Mouse (Mus musculus): Measurements from ENCODE around the gene Rbmxl1.
"Not testable (repeated sequence)": the region's sequence is repeated elsewhere in the genome, so short reads cannot be mapped to it uniquely, and the experiment has no call there.

Rbmxl1 gene

DNA sequence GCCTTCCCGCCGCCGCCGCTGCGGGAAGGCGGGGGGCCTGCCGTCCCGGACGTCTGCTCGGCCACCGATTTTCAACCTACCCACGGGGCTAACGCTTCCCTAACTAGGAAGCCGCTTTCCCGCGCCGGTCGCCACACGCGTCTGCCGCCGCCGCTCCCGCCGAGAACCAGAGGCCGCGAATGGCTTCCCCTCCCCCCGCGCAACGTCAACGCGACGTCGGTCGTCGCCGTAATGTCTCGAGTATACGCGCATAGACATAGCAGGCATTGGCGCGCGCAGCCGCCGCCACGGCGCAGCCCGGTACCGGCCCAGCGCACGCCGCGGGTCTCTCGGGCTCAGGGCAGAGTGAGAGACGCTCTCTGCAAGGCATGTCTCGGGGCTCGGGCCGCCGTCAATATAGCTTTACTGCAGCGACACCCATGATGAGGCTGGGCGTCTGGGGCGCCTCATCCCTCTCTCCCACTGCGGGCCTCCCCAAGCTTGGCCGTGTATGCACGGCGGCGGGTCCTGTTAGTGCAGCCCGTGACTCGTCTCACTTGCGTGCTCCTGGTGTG is at the start of gene Rbmxl1:
Gene Rbmxl1, minus strand, starts transcription at position 180 of the 554 bp plus-strand sequence.
- DNase-seq (ENCODE audit: low spot score) = peak; percentile 82

DNA sequence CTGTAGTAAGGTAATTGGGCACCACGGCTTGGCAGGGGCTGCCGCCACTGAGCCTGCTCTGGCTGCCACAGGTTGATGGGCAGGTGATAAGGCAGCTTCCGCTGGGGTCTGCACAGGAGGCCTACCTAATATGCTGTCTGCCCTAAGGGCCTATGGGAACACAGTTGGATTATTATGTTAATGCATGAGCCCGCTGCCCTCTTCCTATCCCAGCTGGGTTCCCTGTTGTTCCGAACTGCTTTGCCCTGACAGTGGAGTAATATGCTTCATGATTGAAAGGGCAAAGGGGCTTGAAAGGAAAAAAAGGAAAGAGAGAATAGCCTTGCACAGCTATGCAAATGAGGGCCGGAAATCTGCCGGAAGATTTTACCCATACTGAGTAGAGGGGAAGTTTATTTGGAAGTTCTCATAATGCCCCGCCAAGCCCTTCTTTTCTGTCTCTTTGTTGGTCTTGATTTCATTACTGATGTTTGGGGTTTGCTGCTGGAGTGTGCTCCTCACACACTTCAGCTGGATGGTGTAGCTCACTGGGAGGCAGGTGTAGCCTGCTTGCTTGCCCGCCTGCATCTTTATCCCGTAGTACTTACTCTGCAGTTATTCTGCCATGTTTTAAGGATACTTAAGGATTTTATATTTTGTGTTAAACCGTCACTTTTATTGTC is 48.2 kb upstream of the Rbmxl1 start:
- DNase-seq (ENCODE audit: low spot score) = no peak

DNA sequence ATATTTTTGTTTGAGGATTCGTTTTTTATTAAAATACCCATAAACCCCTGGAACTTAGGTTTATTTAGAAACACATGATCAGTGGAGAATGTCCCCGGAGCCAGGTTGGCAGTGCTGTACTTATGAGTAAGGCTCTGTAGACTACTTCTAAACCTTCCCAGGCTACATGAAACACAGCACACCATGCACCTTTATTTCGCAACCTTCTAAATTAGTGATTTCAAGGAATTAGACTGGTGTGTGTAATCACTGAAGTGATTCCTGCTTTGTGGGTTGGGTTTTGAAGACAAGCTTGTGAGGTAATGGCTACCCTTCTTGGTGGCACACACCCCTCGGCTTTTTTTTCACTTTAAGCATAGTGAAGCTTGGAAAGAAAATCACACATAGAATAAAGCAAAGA is 47.1 kb upstream of the Rbmxl1 start:
- DNase-seq (ENCODE audit: low spot score) = no peak

DNA sequence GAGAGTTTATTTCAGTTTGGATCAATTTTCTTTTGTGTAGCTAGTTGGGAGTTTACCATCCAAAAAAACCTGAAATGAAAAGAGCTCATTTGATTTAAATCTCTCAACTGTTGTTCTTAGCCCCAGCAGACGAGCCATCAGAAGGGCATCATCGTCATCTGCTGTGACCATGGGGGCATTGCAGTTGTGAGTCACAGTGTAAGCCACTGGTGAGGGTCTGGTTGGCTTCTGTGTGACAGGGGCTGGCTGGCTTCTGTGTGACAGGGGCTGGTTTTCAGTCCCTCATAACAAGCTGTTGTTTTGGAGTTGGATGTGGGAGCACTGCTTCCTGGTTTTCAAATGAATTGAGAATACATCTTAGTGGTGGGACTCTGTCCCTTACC is 42.0 kb upstream of the Rbmxl1 start:
- no peak for DNase-seq (ENCODE audit: low spot score)

DNA sequence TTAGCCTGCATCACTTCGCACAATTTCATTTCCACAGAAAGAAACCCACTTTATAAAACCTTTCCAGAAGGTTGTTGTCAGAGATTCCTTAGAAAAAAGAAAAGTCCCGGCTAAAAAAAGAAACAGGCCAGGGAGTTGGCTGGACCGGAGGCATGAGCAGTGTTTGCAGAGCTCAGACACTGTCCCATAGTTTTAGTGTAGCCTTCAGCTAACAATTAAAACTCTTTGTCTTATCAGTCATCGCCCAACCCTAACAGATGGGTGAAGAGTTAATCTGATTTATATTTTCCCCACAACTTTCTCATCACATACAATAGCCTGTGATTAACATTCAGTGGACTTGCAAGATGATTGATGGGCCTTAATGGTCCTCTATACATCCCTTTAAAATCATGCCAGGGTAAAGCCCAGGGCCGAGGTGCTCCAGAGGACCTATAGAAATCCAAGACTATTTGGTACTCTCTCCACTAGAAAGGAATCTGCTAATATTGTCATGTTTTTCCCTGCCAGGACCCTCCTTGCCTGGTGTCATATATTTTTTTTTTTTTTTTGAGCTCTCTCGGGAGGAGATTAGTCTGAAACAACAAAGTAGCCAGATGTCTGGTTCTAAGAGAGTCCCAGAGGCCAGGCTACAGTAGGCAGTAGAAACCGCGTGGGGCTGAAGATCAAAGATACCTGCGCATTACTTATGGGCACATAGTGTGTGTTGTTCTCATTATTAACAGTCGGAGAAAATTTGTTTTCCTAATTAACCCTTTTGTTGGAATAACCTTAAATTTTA is 41.5 kb upstream of the Rbmxl1 start:
- no peak for DNase-seq (ENCODE audit: low spot score)

DNA sequence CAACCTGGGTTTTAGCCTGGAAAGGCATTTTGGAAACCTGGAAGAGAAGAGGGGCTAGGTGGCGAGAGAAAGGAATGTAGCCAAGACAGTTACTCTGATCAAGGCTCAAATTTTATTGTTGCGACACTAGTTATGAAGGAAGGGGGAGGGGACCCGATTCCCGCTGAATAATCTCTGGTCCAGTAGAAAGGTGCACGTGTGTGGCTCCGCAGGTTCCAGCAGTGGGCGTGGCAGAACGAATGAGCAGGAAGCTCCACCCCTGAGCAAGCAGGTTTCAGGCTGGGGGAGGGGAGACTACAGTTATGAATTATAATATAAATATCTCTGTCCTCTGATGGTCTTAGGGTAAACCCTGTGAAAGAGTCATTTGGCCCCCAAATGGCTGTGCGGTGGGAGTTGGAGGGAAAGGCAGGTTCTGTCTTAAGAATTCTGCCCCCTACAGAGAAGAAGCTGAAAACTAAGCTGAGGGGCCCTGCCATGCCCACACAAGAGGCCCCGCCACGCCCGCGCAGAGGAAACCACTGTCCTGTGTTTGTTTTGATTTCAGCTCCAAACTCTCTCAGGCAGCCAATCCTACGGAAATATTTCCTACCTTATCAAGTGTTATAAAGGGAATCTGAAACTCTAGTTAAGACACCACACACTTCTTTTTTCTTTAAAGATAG is 36.6 kb upstream of the Rbmxl1 start:
- not testable (repeated sequence) for DNase-seq (ENCODE audit: low spot score)

DNA sequence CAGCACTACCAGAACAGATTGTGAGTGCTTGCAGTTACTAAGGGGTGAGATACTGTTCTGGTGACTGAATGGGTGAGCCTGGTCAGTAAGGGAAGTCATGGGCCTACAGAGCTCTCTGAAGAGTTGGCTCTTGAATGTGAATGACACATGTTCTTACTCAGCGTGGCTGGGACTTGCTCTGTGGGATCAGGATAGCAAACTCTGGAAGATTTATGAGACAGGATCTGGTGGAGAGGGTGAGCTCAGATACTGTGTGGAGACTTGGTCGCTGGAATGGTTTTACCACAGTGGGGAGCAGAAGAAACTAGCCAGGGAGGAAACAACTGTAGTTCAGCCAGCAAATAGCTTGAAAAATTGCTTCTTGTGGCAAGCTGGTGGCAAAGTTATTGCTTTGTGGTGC is 35.8 kb upstream of the Rbmxl1 start:
- DNase-seq (ENCODE audit: low spot score) = no peak

DNA sequence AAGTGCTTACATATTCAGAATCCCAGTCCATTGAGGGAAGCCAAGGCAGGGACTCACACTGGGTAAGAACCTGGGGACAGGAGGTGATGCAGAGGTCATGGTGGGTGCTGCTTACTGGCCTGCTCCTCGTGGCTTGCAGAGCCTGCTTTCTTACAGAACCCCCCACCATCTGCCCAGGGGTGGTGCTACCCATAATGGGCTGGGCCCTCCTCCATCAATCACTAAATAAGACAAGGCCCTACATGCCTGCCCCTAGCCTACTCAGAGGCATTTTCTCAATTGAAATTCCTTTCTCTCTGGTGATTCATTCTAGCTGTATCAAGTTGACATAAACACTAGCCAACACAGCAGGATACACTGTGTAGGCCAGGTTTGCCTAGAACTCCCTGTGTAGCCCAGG is 34.9 kb upstream of the Rbmxl1 start:
- DNase-seq (ENCODE audit: low spot score) = no peak

DNA sequence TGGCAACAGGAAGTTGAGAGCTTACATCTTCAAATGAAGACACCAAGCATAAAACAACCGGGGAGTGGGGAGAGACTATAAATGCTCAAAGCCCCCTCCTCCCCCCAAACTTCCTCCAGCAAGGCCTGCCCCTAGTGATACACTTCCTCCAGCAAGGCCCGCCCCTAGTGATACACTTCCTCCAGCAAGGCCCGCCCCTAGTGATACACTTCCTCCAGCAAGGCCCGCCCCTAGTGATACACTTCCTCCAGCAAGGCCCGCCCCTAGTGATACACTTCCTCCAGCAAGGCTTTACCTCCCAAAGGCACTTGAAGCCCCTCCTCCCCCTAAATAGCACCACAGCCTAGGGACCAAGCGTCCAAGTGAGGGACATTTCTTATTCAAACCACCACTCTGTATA is 34.0 kb upstream of the Rbmxl1 start:
- DNase-seq (ENCODE audit: low spot score) = not testable (repeated sequence)

DNA sequence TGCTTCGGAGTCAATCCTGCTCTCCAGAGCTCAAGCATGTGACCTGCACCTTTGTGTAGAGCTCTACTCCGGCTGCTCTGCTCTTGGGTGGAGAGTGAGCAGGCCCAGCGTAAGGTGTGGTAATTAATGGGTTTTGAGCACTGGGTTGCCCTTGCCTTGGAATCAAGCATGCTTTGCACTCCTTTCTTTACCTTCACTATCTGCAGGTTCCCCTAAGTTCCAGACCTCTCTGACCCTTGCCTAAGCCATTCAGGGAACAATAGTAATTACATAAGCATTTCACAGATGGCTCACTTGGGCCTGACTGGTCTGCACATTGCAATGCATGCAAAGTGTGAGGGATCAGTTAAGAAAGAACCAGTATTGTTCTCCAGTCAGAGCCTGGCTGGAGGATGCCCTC is 29.1 kb upstream of the Rbmxl1 start:
- DNase-seq (ENCODE audit: low spot score) = no peak

DNA sequence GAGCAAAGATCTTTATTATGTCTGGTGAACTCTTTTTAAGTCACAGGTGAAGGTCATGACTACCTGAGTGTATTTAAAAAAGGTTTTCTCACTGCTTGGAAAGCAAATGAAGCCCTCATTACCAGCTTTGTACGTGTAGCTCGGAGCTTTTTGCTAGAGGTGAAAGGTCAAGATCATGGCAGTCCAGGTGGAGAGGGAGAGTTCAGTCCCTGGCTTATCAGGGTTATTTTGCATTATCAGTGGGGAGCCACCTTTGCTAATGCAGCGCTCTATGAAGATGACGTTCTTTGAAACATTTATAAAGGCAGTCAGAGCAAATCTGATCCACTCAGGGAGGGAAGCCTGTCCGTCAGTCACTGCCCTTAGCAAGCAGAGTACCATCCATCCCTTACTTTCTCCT is 28.0 kb upstream of the Rbmxl1 start:
- DNase-seq (ENCODE audit: low spot score) = no peak

DNA sequence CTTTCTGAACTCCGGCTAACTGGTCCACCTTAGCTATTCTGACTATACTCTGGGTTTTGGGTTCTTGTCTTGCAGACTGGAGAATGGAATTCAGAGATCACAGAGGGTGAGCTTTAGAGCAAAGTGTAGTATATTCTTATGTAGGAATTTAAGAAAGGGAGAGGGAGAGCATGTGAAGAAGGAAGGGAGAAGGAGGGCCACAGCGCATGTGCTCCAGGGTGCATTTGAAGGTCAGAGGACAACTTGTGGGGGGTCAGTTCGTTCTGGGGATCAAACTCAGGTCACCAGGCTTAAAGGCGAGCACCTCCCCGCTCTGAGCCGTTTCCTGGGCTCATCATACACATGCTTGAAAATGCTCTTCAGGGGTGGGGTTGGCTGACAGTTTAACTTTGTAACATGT is 25.3 kb upstream of the Rbmxl1 start:
- no peak for DNase-seq (ENCODE audit: low spot score)

DNA sequence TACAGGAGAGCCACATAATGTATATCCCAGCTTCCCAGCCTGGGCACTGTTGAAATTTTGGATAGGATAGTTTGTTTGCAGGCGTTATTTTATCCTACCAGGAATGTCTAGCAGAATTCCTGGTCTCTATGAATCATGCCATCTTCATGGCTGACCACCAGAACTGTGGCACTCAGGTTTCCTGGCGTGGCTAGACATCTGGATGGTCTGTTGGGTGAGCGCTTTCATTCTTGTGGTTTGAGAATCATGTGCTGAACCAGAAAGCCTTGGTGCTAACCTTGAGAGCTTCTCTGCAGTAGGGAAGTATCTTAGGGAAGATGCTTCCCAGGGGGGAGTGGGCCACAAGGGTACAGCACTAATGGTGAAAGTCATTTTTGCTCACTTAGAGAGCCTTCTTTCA is 6.4 kb upstream of the Rbmxl1 start:
- no peak for DNase-seq (ENCODE audit: low spot score)

DNA sequence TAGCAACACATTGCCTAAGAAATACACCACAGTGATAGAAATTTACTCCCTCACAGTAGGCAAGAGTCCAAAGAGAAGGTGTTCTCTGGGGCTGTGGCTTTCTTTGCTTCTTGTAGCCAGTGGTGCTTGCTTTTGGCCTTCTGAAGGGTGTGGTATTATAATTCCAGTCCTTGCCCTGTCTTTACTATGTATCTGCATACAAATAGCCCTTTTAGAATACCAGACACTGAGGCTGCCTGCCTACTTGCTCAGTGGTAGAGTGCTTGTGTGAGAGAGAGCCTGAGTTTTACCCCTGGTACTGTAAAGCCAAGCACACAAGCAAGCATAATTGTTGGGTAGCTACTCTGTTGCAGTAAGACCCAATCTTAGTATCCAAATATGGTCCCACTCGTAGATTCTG is 6.0 kb upstream of the Rbmxl1 start:
- DNase-seq (ENCODE audit: low spot score) = no peak

DNA sequence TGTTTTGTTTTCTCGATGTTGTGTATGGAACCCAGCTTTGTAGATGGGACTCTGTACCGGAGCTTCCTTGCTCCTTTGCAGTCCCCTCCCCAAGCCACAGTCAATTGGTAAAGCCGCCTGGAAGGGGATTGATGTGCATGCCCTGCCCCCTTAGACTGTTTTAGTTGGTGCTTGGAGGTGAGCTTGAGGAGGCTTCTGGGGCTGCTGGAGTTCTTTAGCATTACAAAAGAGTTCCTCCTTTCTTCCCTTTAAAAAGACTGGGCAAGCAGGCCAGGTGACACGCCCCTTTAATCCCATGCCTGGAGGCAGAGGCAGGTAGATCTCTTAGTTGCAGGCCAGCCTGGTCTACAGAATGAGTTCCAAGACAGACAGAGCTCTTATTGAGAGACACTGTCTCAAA is 4.4 kb upstream of the Rbmxl1 start:
- no peak for DNase-seq (ENCODE audit: low spot score)

DNA sequence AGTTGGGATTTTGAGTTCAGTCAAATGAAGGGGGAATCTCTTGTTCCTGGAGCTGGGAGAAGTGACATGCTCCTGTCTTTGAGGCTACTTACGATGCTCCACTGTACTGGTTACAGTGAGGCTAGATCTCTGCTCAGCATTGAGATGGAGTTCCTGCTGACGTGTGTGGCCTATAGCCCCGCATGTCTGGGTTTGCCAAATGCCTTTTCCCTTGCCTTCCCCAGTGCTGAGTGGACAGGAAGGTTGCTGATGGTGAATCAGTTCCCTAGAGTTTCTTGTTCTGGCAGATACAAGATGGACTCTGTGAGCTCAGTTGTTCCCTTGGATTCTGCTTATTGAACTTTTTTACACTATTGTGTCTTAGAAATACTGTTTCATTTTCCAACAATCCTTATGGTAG is 2.2 kb upstream of the Rbmxl1 start:
- DNase-seq (ENCODE audit: low spot score) = no peak

DNA sequence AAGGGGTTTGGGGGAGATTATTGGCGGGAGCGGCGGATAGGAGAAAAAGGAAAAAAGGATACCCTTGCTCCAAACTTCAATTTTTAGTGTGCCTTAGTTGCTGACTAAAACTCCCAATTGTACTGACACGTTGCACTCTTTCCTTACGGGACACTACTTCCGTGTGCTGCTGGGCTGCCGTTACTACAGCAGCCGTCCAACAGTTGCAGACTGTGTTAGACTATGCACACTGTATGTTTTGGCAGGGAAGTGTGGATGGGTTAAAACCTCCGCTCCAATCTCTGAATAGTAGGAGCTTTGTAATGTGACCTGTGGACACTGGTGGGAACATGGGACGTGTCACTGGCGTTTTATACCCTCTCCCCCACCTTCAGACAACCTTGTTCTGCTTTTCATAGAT is 1.4 kb upstream of the Rbmxl1 start:
- DNase-seq (ENCODE audit: low spot score) = no peak

DNA sequence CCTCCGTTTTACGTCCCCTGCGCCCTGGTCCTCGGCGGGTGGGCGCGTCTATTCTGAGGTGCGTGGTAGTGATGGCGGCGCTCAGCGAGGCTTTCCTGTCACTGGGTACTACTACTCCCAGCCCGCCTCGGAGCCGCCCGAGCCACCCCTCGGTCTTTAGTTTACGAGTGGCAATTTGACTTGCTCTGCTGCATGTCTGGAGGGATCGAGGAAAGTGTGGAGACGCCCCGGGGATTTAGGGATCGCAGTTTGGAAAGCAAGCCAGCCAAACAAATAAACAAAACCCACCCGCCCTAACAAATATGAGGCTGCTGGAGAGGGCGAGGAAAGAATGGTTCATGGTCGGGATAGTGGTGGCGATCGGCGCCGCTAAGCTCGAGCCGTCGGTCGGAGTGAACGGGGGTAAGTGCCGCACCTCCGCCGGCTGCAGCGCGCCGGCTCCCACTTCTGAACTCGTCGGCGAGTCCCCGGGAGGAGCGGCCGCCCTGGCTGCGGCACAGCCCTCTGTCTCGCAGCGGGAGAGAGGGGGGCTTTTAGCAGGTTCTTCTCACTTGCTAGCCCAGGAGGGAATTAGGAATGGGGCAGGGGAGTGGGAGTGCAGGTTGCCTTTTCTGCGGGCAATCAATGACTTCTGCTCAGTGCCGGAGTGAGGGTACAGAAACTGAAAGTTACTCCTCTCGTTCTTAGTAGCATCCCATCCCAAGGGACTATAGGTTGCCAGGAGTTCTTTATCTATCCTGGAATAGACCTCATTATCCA is 754 bp upstream of the Rbmxl1 start, which contains the start of gene Slc10a7:
Gene Slc10a7, plus strand, starts transcription at position 74 of the 759 bp plus-strand sequence.
- DNase-seq (ENCODE audit: low spot score) = peak; percentile 73

DNA sequence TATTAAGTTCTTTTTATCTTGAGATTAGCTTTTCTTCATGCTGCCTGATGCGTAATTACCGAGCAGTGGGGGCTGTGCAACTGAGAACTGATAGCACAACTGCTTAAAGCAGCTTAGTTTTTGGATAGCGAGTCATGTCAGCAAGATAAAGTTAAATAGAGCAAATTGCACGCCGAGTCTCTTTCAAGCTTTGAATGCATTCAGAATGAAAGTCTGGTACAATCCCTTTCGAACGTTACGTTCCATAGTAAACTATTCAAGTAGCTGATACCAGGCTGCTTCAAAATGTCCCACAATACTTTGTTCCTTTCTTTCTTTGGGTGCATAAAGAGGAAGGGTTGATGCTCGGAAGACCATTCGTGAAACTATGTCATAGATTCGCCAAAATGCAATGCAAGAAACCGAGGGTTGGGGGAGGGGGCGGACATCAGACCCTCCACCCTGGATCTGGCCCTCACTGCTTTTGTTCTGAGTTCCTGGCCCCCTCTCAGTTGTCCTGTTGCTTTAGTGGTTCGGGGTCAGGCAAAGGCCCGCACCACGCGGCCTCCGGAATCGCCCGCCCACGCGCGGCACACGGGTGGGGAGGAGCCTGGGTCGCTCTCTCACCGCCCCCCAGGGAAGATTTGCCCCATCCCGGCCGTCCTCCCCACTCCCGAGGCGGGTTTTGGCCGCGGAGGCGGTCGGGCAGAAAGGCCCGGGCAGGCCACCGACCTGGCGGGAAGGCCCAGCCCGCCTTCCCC is 549 bp downstream of the Rbmxl1 start:
- DNase-seq (ENCODE audit: low spot score) = no peak

DNA sequence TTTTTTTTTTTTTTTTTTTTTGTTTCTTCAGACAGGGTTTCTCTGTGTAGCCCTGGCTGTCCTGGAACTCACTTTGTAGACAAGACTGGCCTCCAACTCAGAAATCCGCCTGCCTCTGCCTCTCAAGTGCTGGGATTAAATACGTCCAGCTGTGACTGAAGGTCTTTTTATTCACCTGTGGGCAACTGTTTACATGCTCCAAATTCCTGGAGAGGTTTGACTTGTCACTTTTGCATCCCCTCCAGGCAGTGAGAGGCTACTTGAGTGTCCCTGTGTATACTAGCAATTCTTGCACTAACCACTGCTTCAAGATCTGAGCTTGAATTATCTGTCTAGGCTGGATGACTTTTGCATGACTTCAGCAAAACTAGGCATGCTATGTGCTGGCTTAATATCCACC is 6.0 kb downstream of the Rbmxl1 start:
- no peak for DNase-seq (ENCODE audit: low spot score)

DNA sequence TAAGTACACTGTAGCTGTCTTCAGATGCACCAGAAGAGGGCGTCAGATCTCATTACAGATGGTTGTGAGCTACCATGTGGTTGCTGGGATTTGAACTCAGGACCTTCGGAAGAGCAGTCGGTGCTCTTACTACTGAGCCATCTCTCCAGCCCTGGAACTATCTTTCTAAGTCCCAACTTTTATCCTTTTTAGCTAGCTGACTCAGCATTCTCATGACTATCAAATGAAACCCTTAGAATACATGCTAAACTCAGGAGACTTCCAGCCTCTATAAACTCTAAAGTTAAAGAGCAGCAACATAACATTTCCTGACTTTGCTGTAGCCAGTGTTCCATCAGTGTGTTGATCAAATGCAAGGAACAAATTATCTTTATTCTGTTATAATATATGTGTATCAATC is 12.4 kb downstream of the Rbmxl1 start:
- DNase-seq (ENCODE audit: low spot score) = not testable (repeated sequence)

Data from spleen, adult 12 weeks (tissue).